ENCODE assay signal across 13 mouse cellular contexts in genomic region chr14:102915918-102916317, GRCm38 (mm10).
DNase-seq lines count a peak whose midpoint lies in the region; ATAC-seq and TF ChIP-seq lines count a peak whose summit lies in the region.
"Had no signal": no experiment of that assay in that cellular context is flagged by ENCODE, and none has a peak within 500 bp of the region (broad histone marks: within the 10 kb centered on the region; RNA-seq: fewer than 3 reads in every experiment).

No protein-coding gene starts in this region.

- no peaks in the 10 kb centered on the region for H3K36me3 ChIP-seq in hindbrain, postnatal 0 days (ENCODE audit: insufficient read depth, low read length)
- H3K36me3 ChIP-seq in hindbrain, embryonic 11.5 days (ENCODE audit: control insufficient read depth, insufficient read depth, low read length): no peaks in the 10 kb centered on the region
- no peaks in the 10 kb centered on the region for H3K36me3 ChIP-seq in thymus, adult 2 months (ENCODE audit: control insufficient read depth, insufficient read depth, low read length)
- H3K36me3 ChIP-seq: midbrain, embryonic 13.5 days had no signal

- no peak overlapping the region for H3K4me2 ChIP-seq in hindbrain, postnatal 0 days (ENCODE audit: low read depth, low read length)
- no peak overlapping the region for H3K4me2 ChIP-seq in hindbrain, embryonic 11.5 days (replicated peaks; ENCODE audit: low read depth, low read length)
- H3K4me2 ChIP-seq: midbrain, embryonic 13.5 days had no signal

- no peak for ATAC-seq in hindbrain, postnatal 0 days
- ATAC-seq in hindbrain, embryonic 11.5 days (ENCODE audit: low FRiP score): no peak
- ATAC-seq in cerebellum, adult (ENCODE audit: insufficient number of reproducible peaks, low FRiP score, low TSS enrichment): peak; percentile 81
- ATAC-seq: CD4-positive, CD25-positive, alpha-beta regulatory T cell, adult 4 months; midbrain, embryonic 13.5 days had no signal

- H3K9me3 ChIP-seq in hindbrain, postnatal 0 days (ENCODE audit: low read length): no peaks in the 10 kb centered on the region
- no peaks in the 10 kb centered on the region for H3K9me3 ChIP-seq in hindbrain, embryonic 11.5 days (ENCODE audit: control insufficient read depth, low read length)
- H3K9me3 ChIP-seq: midbrain, embryonic 13.5 days had no signal

- TF ChIP-seq POLR2A in thymus, adult 2 months (IDR thresholded peaks at IDR 0.05; ENCODE audit: control insufficient read depth, extremely low read depth, insufficient read depth, low read length, poor library complexity): no peak

- WGBS in hindbrain, postnatal 0 days: 69% methylated on average over 4 of the region's 4 CpGs
- WGBS in hindbrain, embryonic 11.5 days: 89% methylated on average over 4 of the region's 4 CpGs
- 98% methylated on average over 4 of the region's 4 CpGs for WGBS in thymus, adult 2 months

- H3K4me1 ChIP-seq in hindbrain, postnatal 0 days (ENCODE audit: insufficient read depth, low read length): peaks cover 3% of the 10 kb centered on the region; the same call in 1 of the 2 replicates
- H3K4me1 ChIP-seq in hindbrain, embryonic 11.5 days (replicated peaks; ENCODE audit: control insufficient read depth, insufficient read depth, low read length): no peaks in the 10 kb centered on the region
- 0 out of 2 replicates have a peak, but pooled peaks cover 4% of the 10 kb centered on the region for H3K4me1 ChIP-seq in thymus, adult 2 months (replicated peaks; ENCODE audit: control insufficient read depth, insufficient read depth, low read length)
- H3K4me1 ChIP-seq: midbrain, embryonic 13.5 days had no signal

- H3K27me3 ChIP-seq in hindbrain, postnatal 0 days (ENCODE audit: insufficient read depth, low read length): no peaks in the 10 kb centered on the region
- H3K27me3 ChIP-seq in hindbrain, embryonic 11.5 days (ENCODE audit: control insufficient read depth, insufficient read depth, low read length): no peaks in the 10 kb centered on the region
- H3K27me3 ChIP-seq in thymus, adult 2 months (ENCODE audit: control insufficient read depth, insufficient read depth, low read length): no peaks in the 10 kb centered on the region
- H3K27me3 ChIP-seq: midbrain, embryonic 13.5 days had no signal

- no peak for TF ChIP-seq CTCF in hindbrain, postnatal 0 days (IDR thresholded peaks at IDR 0.05; ENCODE audit: low read depth)
- no peak for TF ChIP-seq CTCF in thymus, adult 2 months (IDR thresholded peaks at IDR 0.05; ENCODE audit: borderline replicate concordance, control insufficient read depth, extremely low read depth, insufficient read depth, low read length, poor library complexity)

- peak; percentile 20 for DNase-seq in hindbrain, postnatal 0 days (ENCODE audit: low spot score)
- no peak for DNase-seq in hindbrain, embryonic 11.5 days (ENCODE audit: low spot score)
- peak; percentile 47 for DNase-seq in cerebellum, adult 8-10 months
- peak; percentile 30 for DNase-seq in gastrocnemius, postnatal 10 days
- no peak for DNase-seq in thymus, adult 2 months
- DNase-seq in adrenal gland, adult 2 months: no peak
- DNase-seq: adrenal gland, postnatal 10 days; lung, postnatal 36 days; right cerebral cortex, postnatal 25 days had no signal

- H3K27ac ChIP-seq in hindbrain, postnatal 0 days: no peak overlapping the region
- H3K27ac ChIP-seq in hindbrain, embryonic 11.5 days (ENCODE audit: low read depth, low read length): no peak overlapping the region
- H3K27ac ChIP-seq in thymus, adult 2 months (ENCODE audit: control insufficient read depth, insufficient read depth, low read length): no peak overlapping the region
- H3K27ac ChIP-seq: layer of hippocampus, adult 2 months; midbrain, embryonic 13.5 days had no signal

- no peak overlapping the region for H3K9ac ChIP-seq in hindbrain, postnatal 0 days (replicated peaks; ENCODE audit: low read length)
- no peak overlapping the region for H3K9ac ChIP-seq in hindbrain, embryonic 11.5 days (ENCODE audit: low read depth, low read length)
- H3K9ac ChIP-seq: midbrain, embryonic 13.5 days had no signal

- no peak overlapping the region for H3K4me3 ChIP-seq in hindbrain, postnatal 0 days (ENCODE audit: low read length)
- H3K4me3 ChIP-seq in hindbrain, embryonic 11.5 days (ENCODE audit: low read depth, low read length): no peak overlapping the region
- H3K4me3 ChIP-seq in thymus, adult 2 months (ENCODE audit: control insufficient read depth, insufficient read depth, low read length): no peak overlapping the region
- H3K4me3 ChIP-seq: layer of hippocampus, adult 2 months; midbrain, embryonic 13.5 days had no signal

Comparison
In these comparisons a context has a peak if more than half of its experiments do, and no peak if none do; other contexts are left out.
1. DNase-seq: peak in hindbrain, postnatal 0 days (single experiment), cerebellum, adult 8-10 months (single experiment) and gastrocnemius, postnatal 10 days (single experiment); none in hindbrain, embryonic 11.5 days (single experiment), thymus, adult 2 months (single experiment) and adrenal gland, adult 2 months (single experiment).